Mouse (Mus musculus) hindbrain, embryonic 15.5 days (tissue): Measurements from ENCODE around the gene Cep85l. TPM values are rescaled to one million over a fixed set of nuclear protein-coding genes. Genes with fewer than 3 reads are reported as not detected.

ENCODE experiments used
- ATAC-seq: fragments of 200-750 bp; cut with Nextera tagmentation; 2 replicates; pipeline ENCODE4 v1.8.0; 2017; ENCODE audit warnings: low read depth, moderate number of reproducible peaks, moderate TSS enrichment; ENCODE audit not compliant: low FRiP score
- H3K27ac ChIP-seq: fragments of 300-500 bp; sonication (generic); replicated peaks from 2 replicates; pipeline ENCODE4 v1.5.1; 2015; ENCODE audit warnings: mild to moderate bottlenecking, inconsistent platforms
- H3K27me3 ChIP-seq: fragments of 300-500 bp; sonication (generic); 2 replicates; pipeline ENCODE4 v1.6.1; 2015; ENCODE audit warnings: control low read depth, inconsistent platforms
- H3K36me3 ChIP-seq: fragments of 300-500 bp; sonication (generic); 2 replicates; pipeline ENCODE4 v1.6.1; 2015; ENCODE audit warnings: control low read depth, inconsistent platforms
- H3K4me1 ChIP-seq: fragments of 300-500 bp; sonication (generic); replicated peaks from 2 replicates; pipeline ENCODE4 v1.6.1; 2015; ENCODE audit warnings: control low read depth, inconsistent platforms
- H3K4me2 ChIP-seq: fragments of 300-500 bp; sonication (generic); 2 replicates; pipeline ENCODE4 v1.6.1; 2015; ENCODE audit warnings: moderate library complexity, mild to moderate bottlenecking, inconsistent platforms
- H3K4me3 ChIP-seq: fragments of 300-500 bp; sonication (generic); 2 replicates; pipeline ENCODE4 v1.5.1; 2015; ENCODE audit warnings: mild to moderate bottlenecking, inconsistent platforms
- H3K9ac ChIP-seq: fragments of 300-500 bp; sonication (generic); 2 replicates; pipeline ENCODE4 v1.6.1; 2015; ENCODE audit warnings: inconsistent platforms
- H3K9me3 ChIP-seq: fragments of 300-500 bp; sonication (generic); 2 replicates; pipeline ENCODE4 v1.6.1; 2016; ENCODE audit warnings: control low read depth, inconsistent platforms
- WGBS: fragments of 180-500 bp; shearing (Covaris S2); methylation state at CpG from one replicate; pipeline ENCODE4 v1.1.7; 2015; 5-methylcytosine and 5-hydroxymethylcytosine counted together
- polyA plus RNA-seq: library from polyadenylated mRNA; unstranded; fragments of >200 nt; fragmentation: Nextera tagmentation; extraction: Ambion mirVana; gene quantifications from 2 replicates; pipeline ENCODE4 v1.2.1, GENCODE M21; 2015

Cep85l gene
- polyA plus RNA-seq, 1 experiment from 2014 or later, result 5.0 TPM

DNA sequence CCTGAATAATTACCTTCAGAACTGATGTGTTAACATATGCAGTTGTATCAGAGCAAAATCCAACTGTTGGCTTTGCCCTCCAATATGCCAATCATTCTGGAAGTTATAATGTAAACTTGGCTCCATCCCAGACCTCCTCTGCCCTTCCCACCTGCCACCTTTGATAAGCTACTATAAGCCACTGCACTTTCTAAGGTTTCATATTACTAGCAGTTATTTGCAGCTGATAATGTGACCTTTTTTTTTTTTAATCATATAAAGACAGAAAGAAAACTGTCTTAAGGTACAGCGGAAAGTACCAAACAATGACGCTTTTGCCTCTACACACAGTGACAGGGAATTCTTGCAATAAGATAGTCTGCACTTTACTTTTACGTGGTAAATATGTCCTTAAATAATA lies 43.8 kb downstream of the Cep85l start:
- Histone ChIP-seq H3K27me3 (no peaks in the 10 kb centered on the region), H3K9ac (no peak overlapping the region), H3K4me2 (no peak overlapping the region), H3K4me3 (no peak overlapping the region), H3K36me3 (no peaks in the 10 kb centered on the region), H3K4me1 (no peaks in the 10 kb centered on the region), H3K9me3 (no peaks in the 10 kb centered on the region), H3K27ac (no peak overlapping the region)
- ATAC-seq, result no peak
- WGBS, result 91% methylated on average over 3 of the region's 3 CpGs

DNA sequence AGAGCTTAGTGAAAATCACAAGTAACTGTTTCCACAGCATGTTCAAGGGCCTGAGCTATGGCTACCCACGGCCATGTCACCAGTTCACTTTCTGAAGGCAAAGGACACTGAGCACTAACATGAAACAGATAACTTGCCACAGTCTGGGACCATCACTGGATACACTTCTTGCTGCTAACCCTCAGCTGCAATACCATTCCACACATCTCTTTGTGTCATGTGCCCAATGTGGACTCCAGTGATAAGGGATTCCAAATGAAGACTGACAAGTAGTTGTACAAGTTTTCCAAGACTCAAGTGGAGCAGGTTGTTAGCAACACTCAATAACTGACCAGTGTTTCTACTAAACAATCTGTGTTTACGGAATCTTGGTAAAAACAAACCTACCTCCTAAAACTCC lies 44.5 kb downstream of the Cep85l start:
- no peaks in the 10 kb centered on the region for H3K4me1 ChIP-seq
- no peak overlapping the region for H3K27ac ChIP-seq
- no peaks in the 10 kb centered on the region for H3K36me3 ChIP-seq
- H3K4me3 ChIP-seq, result no peak overlapping the region
- no peaks in the 10 kb centered on the region for H3K9me3 ChIP-seq
- no peaks in the 10 kb centered on the region for H3K27me3 ChIP-seq
- no peak overlapping the region for H3K4me2 ChIP-seq
- ATAC-seq, result no peak
- H3K9ac ChIP-seq, result no peak overlapping the region
- 88% methylated on average over 2 of the region's 2 CpGs for WGBS

DNA sequence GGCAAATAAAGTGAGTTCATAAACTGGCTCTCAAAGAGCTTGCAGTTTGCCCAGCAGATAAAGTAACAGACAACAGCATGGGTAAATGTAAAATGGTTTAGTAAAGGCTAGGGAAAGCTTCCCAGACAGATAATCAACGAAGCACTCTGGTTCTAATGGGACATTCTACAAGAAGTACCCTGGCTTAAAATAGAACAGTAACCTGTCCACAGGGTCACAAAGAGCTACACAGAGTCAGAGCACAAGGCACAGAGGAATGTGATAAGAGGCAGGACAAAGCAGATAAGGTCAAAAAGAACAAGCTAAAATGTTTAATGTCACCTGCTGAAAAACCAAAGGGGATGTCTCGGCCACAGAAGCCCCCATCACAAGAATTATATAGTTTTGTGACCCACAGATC lies 47.0 kb downstream of the Cep85l start:
- Histone ChIP-seq H3K4me2 (no peak overlapping the region), H3K4me1 (no peaks in the 10 kb centered on the region), H3K9ac (no peak overlapping the region), H3K36me3 (no peaks in the 10 kb centered on the region), H3K27me3 (no peaks in the 10 kb centered on the region), H3K9me3 (no peaks in the 10 kb centered on the region), H3K4me3 (no peak overlapping the region), H3K27ac (no peak overlapping the region)
- 88% methylated on average over 2 of the region's 2 CpGs for WGBS
- no peak for ATAC-seq

DNA sequence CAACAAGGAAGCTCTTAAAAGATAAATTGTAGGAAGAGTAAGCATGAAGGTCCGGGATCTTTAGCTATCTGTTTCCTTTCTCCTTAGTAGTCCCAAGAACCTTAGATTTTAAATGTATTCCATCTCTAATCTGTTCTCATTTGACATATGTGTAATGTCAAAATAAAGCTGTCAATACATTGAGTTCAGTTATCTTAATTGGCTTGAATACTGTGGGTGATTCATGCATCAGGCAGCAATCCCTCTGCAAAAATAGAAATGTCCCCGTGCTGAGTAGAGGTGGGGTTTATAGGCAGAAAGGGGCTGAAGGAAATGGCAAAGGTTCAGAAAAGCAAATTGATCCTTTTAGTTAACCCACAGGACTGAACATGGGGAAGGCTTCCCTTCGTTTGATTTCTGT lies 50.5 kb downstream of the Cep85l start:
- no peaks in the 10 kb centered on the region for H3K4me1 ChIP-seq
- ATAC-seq, result no peak
- WGBS, result 81% methylated on average over 3 of the region's 3 CpGs

DNA sequence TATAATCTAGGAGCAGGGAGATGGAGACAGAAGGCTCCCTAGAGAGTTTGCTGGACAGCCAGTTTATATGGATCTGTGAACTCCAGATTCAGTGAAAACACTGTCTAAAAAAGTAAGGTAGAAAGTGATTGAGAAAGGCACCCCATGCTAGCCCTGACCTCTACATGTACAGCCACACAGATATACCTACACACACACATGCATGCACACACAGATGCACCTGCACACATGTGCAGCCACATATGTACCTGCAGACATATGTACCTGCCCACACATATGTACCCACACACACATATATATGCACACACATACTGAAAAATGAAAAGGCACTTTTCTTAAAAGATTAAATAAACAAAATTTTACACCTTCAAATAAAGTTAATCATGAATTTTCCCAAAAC lies 53.4 kb downstream of the Cep85l start:
- H3K4me3 ChIP-seq, result no peak overlapping the region
- H3K9me3 ChIP-seq, result no peaks in the 10 kb centered on the region
- H3K4me1 ChIP-seq, result no peaks in the 10 kb centered on the region
- H3K4me2 ChIP-seq, result no peak overlapping the region
- no peak for ATAC-seq
- H3K27ac ChIP-seq, result no peak overlapping the region
- H3K27me3 ChIP-seq, result no peaks in the 10 kb centered on the region
- H3K36me3 ChIP-seq, result no peaks in the 10 kb centered on the region
- H3K9ac ChIP-seq, result no peak overlapping the region

More for the DNA sequence above, 50.5 kb downstream of the Cep85l start:
- no peaks in the 10 kb centered on the region for H3K27me3 ChIP-seq
- H3K4me2 ChIP-seq, result no peak overlapping the region
- no peak overlapping the region for H3K9ac ChIP-seq
- no peaks in the 10 kb centered on the region for H3K36me3 ChIP-seq
- H3K9me3 ChIP-seq, result no peaks in the 10 kb centered on the region
- no peak overlapping the region for H3K4me3 ChIP-seq
- no peak overlapping the region for H3K27ac ChIP-seq

DNA sequence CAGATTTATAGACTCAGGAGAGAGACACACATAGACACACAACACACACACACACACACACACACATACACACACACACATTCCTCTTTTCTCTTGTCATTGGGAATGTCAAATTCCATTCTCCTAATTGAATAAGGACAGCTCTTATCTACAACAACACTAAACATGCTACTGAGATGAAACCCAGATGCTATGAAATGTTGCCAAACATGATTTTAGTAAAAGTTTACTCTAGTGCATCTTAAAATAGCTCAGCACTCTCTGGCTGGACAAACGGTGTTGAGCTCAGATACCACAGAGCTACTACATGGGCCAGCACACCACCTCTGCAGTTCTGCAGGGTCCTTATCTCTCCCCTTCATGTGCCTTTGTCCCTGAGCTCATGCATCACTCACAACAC lies 55.1 kb downstream of the Cep85l start:
- H3K4me3 ChIP-seq, result no peak overlapping the region
- no peaks in the 10 kb centered on the region for H3K36me3 ChIP-seq
- no peaks in the 10 kb centered on the region for H3K27me3 ChIP-seq
- no peak overlapping the region for H3K9ac ChIP-seq
- no peaks in the 10 kb centered on the region for H3K4me1 ChIP-seq
- no peaks in the 10 kb centered on the region for H3K9me3 ChIP-seq
- H3K27ac ChIP-seq, result no peak overlapping the region
- WGBS, result 66% methylated on average over 1 of the region's 1 CpGs
- no peak overlapping the region for H3K4me2 ChIP-seq
- ATAC-seq, result no peak

DNA sequence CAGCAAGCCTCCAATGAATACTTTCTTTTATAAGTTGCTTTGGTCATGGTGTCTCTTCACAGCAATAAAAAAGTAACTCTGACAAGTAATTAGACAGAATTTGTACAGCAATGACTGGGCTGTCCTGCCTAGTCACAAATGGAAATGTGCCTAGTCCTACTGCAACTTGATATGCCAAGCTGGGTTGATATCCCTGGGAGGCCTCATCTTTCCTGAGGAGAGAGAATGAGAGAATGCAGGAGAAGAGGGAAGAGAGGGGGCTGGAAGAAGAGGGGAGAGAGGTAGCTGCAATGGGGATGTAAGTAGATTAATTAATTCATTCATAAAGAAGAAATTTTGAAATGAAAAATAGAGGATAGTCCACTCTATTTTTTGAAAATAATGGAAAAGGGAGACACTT lies 56.4 kb downstream of the Cep85l start:
- ATAC-seq, result no peak
- no peak overlapping the region for H3K4me2 ChIP-seq
- H3K36me3 ChIP-seq, result 0 out of 2 replicates have a peak, but pooled peaks cover 3% of the 10 kb centered on the region
- H3K4me3 ChIP-seq, result no peak overlapping the region
- H3K27me3 ChIP-seq, result no peaks in the 10 kb centered on the region
- H3K27ac ChIP-seq, result no peak overlapping the region
- no peak overlapping the region for H3K9ac ChIP-seq
- no peaks in the 10 kb centered on the region for H3K9me3 ChIP-seq
- H3K4me1 ChIP-seq, result no peaks in the 10 kb centered on the region

DNA sequence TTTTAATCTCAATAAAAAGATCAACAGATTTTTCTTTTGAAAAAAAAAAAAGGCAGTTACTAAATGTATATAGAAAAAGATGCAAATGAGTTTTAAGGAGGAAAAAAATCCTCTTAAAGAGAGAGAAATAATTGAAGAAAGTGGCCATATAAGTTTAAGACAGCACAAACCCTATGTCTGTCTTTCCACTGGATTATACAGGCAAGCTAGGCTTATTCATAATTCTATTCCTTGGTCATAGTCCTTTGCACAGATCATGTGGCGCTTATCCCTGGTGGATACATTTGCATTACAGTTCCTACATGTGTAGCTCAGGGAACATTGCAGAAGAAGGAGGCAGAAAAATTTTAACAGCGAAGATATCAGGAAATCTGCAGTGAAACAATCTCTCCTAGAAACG lies 73.1 kb downstream of the Cep85l start:
- Histone ChIP-seq H3K27ac (no peak overlapping the region), H3K4me1 (no peaks in the 10 kb centered on the region), H3K4me2 (no peak overlapping the region), H3K9me3 (no peaks in the 10 kb centered on the region), H3K4me3 (no peak overlapping the region), H3K9ac (no peak overlapping the region), H3K36me3 (no peaks in the 10 kb centered on the region), H3K27me3 (no peaks in the 10 kb centered on the region)
- WGBS, result 88% methylated on average over 3 of the region's 3 CpGs
- no peak for ATAC-seq

DNA sequence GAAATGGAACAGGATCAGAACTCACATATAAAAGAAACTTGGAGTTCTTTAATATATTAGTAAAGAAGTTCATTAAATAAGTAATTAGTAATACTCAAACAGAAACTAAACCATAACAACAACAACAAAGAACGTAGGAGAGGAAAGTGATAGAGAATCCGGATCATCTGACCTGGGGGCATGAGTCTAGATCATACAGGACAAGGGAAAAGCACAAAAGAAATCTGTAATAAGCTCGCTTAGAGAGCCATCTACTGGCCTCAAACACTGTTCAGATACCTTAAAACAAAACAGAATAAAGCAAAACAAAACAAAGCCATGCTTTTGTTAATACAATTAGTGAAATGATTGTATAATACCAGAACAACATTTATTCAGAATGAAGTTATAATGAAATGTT lies 73.9 kb downstream of the Cep85l start:
- peak; percentile 66; the same call in 1 of the 2 replicates for ATAC-seq

DNA sequence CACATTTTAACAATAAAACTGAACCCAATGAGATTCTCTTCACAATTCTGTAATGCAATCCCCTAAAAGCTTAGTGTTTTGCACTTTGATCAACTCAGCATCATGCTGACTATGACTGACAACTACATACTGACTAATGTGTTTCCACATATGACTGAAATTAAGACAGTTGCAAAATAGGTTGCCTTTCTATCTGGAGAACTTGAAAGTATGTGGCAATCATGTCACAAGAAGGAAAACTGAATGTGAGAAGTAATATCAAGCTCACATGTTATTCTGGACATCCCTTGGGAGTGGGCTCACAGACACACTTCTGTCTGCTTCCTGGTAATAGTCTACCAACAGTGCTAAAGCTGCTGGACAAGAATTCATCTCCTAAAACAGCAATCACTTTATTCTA lies 94.6 kb downstream of the Cep85l start:
- Histone ChIP-seq H3K27ac (no peak overlapping the region), H3K4me3 (no peak overlapping the region), H3K4me2 (no peak overlapping the region), H3K36me3 (peaks cover 14% of the 10 kb centered on the region), H3K4me1 (no peaks in the 10 kb centered on the region), H3K9ac (no peak overlapping the region), H3K27me3 (no peaks in the 10 kb centered on the region), H3K9me3 (no peaks in the 10 kb centered on the region)
- no peak for ATAC-seq

More for the DNA sequence above, 73.9 kb downstream of the Cep85l start:
- H3K36me3 ChIP-seq, result 0 out of 2 replicates have a peak, but pooled peaks cover 4% of the 10 kb centered on the region
- H3K27ac ChIP-seq, result no peak overlapping the region
- no peak overlapping the region for H3K4me3 ChIP-seq
- no peaks in the 10 kb centered on the region for H3K27me3 ChIP-seq
- WGBS, result 22% methylated on average over 3 of the region's 3 CpGs
- no peaks in the 10 kb centered on the region for H3K4me1 ChIP-seq
- H3K9ac ChIP-seq, result no peak overlapping the region
- no peak overlapping the region for H3K4me2 ChIP-seq
- H3K9me3 ChIP-seq, result no peaks in the 10 kb centered on the region

DNA sequence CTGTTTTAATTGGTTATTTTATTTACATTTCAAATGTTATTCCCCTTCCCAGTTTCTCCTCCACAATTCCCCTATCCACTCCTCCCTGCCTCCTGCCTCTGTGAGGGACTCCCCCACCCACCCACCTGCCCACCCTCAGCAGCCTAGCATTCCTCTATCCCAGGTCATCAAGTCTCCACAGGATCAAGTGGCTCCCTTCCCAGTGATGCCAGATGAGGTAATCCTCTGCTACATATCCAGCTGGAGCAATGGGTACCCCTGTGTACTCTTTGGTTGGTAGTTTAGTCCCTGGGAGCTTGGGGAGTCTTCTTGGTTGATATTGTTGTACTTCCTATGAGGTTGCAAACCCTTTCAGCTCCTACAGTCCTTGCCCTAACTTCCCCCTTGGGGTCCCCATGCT lies 107.5 kb downstream of the Cep85l start:
- Histone ChIP-seq H3K4me3 (no peak overlapping the region), H3K9ac (no peak overlapping the region), H3K27me3 (no peaks in the 10 kb centered on the region), H3K36me3 (0 out of 2 replicates have a peak, but pooled peaks cover under 1% of the 10 kb centered on the region), H3K9me3 (no peaks in the 10 kb centered on the region), H3K4me1 (no peaks in the 10 kb centered on the region), H3K27ac (no peak overlapping the region), H3K4me2 (no peak overlapping the region)
- ATAC-seq, result no peak

DNA sequence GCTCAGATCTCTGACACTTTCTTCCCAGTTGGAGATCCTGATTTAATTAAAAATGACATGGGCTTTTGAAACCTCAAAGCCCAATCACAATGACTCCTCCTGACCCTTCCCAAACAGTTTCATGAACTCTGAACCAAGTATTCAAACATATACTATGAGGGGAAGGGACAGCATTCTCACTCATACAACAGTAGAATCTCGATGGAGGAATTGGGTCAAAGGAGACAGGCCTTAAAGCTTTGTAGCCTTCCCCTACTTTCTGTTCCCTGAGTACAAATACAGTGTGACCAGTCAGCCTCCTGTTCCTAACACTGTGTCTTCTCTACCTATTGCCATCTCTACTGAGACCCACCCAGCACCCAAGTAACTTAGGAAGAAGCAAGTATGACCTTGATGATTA lies 117.7 kb downstream of the Cep85l start:
- Histone ChIP-seq H3K9me3 (no peaks in the 10 kb centered on the region), H3K9ac (no peak overlapping the region), H3K4me1 (no peaks in the 10 kb centered on the region), H3K27ac (no peak overlapping the region), H3K4me2 (no peak overlapping the region), H3K36me3 (no peaks in the 10 kb centered on the region), H3K27me3 (no peaks in the 10 kb centered on the region), H3K4me3 (no peak overlapping the region)
- no peak for ATAC-seq
- WGBS, result 38% methylated on average over 1 of the region's 1 CpGs

DNA sequence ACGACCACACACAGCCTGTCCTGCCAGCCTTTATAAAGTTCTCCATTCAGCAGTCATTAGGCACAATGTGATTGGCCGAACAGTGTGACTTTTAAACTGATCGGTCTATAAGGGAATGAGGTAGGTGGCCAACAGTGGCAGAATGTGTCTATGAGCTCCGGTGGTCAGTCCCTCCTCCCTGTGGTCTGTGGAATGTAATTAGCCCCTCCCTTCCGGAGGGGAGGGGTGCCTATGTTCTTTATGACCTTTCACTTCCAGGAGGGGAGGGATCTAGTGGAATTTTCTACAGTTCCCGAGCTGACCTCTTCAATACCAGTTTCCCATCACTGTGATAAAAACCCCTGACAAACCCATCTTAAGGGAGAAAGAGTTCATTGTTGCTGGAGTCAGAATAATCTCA lies 144.4 kb downstream of the Cep85l start:
- H3K27ac ChIP-seq, result no peak overlapping the region
- no peak overlapping the region for H3K4me2 ChIP-seq
- WGBS, result 72% methylated on average over 6 of the region's 6 CpGs
- H3K4me1 ChIP-seq, result no peaks in the 10 kb centered on the region
- no peak for ATAC-seq
- no peaks in the 10 kb centered on the region for H3K27me3 ChIP-seq
- no peak overlapping the region for H3K4me3 ChIP-seq
- no peaks in the 10 kb centered on the region for H3K36me3 ChIP-seq
- no peaks in the 10 kb centered on the region for H3K9me3 ChIP-seq
- no peak overlapping the region for H3K9ac ChIP-seq
